Mouse (Mus musculus): ENCODE results near the gene Grik4.
A peak's percentile ranks its signal among the peaks of the same experiment; 100 is the strongest.
"Not testable (repeated sequence)": the region's sequence is repeated elsewhere in the genome, so short reads cannot be mapped to it uniquely, and the experiment has no call there.

Gene Grik4

DNA sequence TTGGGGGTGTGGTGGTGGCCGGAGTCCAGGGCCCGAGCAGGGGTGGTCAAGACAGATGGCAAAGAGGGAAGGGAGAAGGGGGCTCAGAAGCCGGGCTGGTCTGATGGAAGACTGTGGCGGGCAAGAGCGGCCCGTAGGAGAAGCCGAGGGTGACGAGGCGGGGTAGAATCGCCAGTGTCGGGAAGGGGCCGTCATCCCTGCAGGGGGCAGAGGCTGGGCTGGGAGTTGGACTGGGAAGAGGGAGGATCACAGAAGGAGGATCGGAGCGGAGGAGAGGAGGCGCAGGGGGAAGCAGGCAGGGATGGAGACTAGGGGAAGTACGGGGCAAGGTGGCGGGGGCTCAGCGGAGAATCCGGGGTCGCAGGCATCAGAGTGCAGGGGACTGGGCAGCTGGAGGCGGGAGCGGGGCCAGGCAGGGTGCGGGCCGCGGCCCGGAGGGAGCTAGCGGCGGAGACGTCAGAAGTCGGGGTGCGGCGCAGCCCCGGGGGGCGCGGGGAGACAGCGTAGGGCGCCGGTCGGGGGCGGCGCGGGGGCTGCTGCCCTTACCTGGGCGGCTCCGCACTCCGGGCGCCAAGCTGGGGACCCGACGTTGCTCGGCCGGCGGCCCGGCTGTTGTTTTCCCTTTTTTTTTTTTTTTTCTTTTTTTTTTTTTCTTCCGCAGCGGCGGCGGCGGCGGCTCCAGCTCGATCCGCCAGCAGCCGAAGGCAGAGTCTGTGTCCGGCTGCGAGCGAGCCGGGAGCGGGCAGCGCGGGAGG is at the start of gene Grik4:
Gene Grik4, minus strand, starts transcription at position 713 of the 755 bp plus-strand sequence.
- no peak for DNase-seq (ENCODE audit: low spot score in 2 of 2)

DNA sequence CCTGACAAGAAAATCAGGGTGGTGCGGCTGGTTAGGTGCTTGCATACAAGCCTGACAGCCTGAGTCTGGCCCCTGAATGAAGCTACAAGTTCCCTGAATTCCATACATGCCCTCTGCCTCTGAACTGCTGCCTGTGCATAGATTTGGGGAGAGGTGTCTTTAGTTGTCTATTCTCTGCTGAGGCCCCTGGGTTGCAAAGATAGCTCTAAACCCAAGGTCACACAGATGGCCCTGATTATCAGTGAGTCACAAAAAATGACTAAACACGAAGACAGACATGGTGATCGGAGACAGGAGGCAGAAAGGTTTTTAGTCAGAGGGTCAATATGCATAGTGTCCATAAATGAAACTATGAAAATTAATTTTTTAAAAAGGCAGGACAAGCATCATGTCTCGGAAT is 49.4 kb upstream of the Grik4 start:
- no peak for DNase-seq (ENCODE audit: low spot score in 2 of 2)

DNA sequence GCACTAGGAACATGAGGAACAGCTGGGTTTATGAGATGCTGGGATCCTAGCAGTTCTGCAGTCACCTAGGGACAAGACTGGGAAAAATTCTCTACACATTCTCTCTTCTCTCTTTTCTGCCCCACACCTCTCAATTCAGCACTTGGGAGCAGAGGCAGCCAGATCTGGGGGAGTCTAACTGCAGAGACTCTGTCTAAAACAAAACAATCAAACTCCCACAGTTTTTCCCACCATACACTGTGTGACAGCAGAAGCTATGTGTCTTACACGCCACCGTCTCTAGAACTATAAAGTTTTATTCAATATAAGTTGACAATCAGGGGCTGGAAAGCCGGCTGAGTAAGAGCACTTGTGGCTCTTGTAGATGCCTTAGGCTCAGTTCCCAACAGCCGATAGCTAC is 43.7 kb upstream of the Grik4 start:
- DNase-seq (ENCODE audit: low spot score in 2 of 2): no peak

DNA sequence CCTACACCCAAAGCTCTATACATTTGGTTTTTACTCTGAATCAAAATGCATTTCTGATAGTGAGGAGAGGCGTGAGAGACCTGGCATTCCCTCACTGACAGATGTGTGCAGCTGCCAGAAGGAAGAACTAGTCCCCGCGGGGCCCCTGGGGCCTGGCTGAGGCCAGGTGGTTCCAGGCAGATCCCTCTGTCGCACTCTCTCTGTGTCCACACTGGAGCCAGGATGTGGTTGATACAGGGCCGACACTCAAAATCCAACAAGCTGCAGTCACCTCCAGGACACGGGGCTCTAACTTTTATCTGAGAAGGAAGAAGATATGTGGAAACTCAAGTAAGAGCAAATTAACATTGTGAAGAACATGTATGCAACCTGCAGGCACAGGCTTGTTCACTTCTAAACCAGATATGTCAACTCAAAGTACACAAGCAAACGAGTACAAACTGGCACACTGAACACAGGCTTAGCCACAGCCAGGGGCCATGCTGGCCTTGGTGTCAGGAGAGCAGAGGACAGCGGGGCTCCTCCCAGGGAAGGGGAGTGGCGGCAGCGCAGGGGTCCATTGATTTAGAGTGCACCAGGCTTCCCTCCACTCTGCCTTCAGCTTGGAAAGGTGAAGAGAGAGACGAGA is 24.7 kb upstream of the Grik4 start:
- peak; percentile 53 to 59 for DNase-seq (ENCODE audit: low spot score in 2 of 2)

DNA sequence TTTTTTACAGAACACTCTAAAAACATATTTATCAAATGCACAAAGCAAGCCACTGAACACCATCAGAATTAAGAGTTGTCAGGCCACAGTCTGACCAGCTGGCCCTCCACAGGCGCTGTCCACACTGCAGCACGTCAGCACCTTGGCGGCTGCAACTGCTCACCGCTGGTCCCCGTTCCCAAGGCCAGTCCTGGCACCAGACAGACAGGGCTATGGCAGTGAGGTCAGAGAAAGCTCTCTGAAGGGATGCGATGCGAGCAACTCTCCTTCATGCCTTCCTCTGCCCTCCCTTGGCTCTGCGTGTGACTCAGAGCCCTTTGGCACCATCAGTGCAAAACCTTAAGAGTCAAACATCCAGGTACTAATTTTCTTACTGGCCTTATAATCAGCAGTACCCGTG is 23.4 kb upstream of the Grik4 start:
- DNase-seq (ENCODE audit: low spot score in 2 of 2): no peak

DNA sequence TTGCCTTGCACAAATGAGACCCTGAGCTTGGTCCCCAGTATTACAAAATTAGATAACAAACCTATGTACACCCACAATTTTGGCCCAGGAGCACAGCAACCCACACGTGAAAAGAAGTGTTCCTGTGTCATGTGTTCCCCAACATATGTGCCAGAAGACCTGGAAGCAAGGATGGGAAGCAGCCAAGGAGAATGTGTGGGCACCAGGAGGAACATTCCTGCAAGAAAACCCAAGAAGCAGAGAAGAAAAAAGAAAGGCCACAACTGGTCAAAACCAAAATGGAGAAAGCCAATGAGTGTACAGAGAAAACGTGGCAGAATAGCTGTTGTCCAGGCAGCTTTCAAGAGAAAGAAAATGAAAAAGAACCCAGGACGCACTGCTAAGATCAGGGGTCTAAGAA is 20.5 kb upstream of the Grik4 start:
- DNase-seq (ENCODE audit: low spot score in 2 of 2): not testable (repeated sequence)

DNA sequence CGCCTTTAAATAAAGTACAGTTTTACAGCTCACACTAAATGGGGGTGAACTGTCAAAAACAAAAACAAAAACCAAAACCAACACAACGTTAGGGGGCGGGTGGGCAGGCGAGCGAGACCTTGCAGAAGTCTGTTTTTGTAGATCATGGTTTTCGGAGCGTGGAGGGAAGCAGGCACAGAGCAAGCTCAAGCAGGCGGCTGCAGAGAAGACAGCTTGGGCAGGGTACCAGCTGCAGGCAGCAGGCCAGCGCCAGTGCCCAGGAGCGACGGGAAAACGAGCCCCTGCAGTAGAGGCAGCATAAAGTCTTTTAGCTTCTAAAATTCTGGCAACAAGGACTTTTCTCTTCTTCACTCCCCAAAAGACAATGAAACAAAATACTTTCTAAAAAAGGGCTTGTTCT is 20.1 kb upstream of the Grik4 start:
- no peak for DNase-seq (ENCODE audit: low spot score in 2 of 2)

DNA sequence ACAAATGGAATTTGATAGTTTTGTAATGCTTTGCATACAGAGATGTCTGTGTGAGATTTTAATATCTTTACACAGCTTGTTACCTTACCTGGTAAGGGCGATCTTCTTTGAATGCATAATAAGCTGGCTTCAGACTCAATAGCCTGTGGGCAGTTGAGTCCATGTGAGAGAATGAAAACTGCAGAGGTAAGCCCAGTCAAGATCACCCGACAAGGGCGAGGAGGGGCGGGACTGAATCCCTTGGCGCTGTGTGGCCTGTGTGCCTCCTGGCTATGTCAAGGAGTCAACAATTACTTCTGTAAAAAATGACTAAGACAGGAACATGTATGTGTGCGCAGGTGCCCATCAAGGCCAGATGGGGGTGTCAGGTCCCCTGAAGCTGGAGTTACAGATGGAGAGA is 18.2 kb upstream of the Grik4 start:
- no peak for DNase-seq (ENCODE audit: low spot score in 2 of 2)

DNA sequence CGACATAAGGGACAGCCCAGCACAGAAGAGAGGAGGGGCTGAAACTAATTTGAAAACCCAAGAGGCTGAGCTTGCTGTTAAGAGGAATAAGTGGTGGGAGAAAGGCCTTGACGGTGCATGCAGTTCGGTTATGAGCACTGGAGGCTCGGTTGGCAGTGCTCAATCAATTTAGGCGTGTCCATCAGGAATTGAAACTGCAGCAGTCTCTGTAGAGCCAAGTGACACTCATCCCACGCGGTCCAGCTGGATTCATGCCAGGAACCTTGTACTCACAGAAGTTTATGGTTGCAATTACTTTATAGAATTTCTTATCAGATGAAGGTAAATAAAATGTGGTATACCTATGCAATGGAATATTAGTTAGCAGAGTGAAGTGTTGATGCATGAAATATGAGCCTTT is 14.1 kb upstream of the Grik4 start:
- no peak for DNase-seq (ENCODE audit: low spot score in 2 of 2)

DNA sequence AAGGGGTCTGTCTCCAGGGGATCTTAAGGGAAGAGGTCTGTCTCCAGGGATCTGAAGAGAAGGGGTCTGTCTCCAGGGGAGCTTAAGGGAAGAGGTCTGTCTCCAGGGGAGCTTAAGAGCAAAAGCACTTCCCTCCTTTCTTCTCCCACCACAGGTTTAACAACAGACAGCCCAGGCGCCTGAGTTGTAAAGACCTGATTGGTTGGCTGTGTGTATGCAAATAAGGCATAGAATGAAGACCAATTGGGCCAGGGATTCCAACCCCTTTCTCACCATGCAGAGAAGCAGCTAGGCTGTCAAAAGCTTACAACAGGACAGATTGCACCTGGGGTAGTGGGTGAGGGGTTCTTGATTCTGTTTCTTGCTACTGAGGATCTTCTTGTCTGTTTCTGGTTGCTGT is 4.1 kb upstream of the Grik4 start:
- no peak for DNase-seq (ENCODE audit: low spot score in 2 of 2)

DNA sequence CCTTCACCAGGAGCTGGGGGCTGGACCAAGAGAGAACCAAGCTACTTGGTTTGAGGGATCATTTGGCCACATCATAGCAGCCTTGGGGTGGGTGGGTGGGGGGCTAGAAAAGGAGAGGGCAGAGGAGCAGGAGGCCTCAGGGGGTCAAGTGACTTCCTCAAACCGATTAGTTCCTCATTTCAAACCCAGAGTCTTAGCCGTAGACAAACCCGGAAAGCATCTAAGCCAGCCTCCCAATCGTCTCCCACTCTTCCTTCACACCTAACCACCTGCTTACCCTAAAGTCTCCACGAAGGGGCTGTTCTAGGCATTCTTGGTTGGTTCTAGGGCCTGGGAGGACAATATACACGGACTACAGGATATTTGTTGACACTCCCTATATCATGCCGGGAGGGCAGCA is 881 bp upstream of the Grik4 start:
- no peak for DNase-seq (ENCODE audit: low spot score in 2 of 2)

DNA sequence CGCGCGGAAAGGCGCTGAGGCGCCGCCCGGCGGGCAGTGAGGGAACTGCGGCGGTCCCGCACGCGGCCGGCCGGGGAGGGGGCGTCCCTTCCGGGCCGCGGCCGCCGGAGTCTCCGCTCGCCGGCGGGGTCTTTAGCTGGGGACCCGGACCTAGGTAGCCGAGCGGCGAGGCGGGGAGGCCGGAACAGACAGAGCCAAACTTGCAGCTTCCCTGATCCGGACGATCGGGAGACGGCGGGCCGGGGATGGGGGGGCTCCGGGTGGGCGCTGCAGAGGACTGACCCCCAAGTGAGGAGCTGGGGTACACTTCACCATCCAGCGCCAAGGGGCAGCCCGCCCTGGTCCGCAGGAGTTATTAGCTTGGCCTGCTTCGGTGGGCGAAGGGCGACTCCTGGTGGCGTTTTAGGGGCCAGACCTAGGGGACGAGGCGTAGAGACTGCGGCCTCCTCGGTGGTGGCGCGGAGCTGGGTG is 278 bp upstream of the Grik4 start:
- DNase-seq (ENCODE audit: low spot score in 2 of 2): peak; percentile 80 to 86

DNA sequence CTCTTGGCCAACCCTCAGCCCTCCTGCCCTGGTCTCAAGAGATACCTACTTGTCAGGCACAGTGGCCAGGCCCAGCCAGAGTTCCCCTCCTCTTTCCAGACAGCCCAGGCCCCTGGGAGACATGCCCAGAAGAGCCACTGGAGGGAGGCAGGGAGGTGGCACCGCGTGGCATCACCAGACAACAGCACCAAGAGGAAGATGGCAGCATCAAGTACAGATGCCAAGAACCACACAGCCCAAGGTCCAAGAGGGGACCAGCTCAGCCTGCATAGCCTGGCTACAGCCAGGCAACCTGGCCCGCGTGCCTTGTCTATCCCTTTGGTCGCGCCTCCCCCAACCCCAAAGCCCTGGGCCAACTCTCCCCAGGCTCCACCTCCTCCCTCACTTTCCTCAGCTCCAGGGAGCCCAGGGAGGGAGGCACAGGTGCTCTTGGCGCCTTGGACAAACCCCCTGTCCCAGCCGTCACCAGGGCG is 1.2 kb downstream of the Grik4 start:
- no peak for DNase-seq (ENCODE audit: low spot score in 2 of 2)

DNA sequence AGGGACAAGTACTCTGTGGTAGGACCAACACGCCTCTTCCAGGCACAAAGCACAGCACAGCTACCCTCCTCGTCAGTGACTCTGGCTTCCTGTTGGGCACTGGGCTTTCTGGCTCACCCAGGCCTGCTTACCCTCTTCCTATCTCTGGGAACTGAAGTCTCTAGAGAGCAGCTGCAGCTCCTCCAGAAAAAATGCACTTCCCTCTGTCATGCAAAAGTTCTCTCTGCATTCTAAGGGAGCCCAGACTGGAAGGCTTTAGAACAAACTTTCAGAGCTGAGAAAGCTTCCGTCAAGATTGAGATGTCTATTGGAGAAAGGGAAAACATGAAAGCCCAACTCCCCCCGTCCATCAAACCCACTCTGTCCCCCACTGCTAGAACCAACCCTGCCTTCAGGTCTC is 2.1 kb downstream of the Grik4 start:
- DNase-seq (ENCODE audit: low spot score in 2 of 2): no peak

DNA sequence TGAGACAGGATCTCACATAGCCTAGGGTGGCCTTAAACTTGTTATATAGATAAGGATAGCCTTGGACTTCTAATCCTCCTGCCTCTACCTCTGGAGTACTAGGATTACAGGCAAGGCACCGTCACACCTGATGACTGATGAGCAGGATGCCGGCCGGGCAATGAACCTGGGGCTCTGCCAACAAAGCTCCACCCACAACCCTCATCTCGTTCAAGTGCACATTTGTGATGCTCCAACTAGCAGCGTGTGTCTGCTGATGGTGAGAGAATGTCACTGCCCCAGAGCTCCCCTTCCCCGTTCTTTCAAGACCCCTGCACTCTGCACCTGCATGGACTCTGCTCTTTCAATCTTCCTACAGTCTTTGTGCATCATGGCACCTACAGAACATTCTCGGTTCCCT is 12.1 kb downstream of the Grik4 start:
- DNase-seq (ENCODE audit: low spot score in 2 of 2): no peak

DNA sequence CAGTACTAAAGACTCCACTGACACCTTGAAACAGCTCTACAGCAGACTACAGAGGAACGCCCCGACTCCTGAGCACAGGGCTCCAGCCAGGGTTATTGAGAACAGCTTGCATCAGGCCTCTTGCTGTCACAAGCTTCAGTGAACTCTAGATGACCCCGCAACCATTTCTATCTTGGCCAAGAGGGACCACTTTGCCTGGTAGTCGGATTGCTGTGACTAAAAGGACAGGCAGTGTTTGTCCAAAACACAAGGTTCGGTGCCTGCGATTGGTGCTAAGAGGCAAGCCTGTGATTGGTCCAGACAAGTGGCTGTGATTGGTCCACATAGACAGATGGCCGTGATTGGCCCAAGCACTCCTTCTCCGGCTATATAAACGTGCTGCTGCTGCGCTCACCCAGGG is 16.8 kb downstream of the Grik4 start:
- DNase-seq (ENCODE audit: low spot score in 2 of 2): no peak

DNA sequence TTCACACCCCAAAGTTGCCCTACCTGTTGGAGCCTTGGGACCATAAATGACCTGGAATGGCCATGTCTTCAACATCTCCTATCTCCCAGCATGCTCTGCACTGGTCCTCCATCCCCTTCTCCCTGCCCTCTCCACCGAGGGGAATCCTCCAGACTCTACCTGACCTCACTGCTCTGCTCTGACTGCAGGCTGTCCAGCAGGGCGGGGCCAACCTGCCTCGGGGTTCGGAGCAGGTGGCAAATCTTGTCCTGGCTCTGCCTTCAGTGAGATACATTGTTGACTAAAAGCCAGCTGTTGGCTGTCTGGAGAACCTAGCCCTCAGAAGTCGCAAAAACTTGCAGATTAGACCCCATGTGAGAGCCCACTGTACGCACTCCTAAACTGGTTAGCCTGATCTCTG is 17.7 kb downstream of the Grik4 start:
- DNase-seq (ENCODE audit: low spot score in 2 of 2): no peak

DNA sequence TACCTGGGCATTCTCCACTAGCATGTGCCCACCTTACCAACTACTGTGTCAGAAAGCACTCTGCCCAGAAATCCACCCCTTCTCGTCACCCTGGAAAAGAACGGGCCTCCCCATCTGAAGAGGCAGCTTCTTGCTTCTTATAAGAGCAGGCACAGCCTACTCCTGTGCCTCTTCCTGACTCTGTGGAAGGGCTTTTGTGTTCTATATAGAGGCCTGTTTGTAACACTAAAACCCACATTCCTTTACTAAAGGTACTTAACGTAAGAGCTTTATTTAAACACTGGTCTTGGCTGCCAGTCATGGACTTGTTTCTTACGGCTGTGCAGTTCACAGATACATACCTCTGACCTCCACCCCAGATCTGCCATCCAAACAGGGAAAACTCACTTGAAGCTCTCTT is 22.5 kb downstream of the Grik4 start:
- no peak for DNase-seq (ENCODE audit: low spot score in 2 of 2)

DNA sequence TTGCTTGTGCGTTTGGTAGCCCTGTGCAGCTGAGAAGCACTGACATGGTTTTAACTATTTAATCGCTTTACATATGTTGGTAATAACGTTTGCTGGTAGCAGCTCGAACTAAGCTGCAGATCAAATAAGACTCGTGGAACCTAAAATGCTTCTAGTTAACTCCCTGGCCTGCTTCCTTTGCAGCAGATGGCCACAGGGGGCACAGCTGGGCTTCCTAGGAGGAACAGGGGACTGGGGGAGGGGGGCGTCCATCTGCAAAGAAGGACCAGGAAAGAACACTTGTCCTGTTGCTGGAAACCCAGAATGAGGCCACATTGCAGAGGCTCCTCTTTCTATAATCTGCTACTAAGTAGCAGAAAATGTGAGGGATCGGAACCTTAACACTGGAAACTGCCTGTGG is 24.1 kb downstream of the Grik4 start:
- no peak for DNase-seq (ENCODE audit: low spot score in 2 of 2)

DNA sequence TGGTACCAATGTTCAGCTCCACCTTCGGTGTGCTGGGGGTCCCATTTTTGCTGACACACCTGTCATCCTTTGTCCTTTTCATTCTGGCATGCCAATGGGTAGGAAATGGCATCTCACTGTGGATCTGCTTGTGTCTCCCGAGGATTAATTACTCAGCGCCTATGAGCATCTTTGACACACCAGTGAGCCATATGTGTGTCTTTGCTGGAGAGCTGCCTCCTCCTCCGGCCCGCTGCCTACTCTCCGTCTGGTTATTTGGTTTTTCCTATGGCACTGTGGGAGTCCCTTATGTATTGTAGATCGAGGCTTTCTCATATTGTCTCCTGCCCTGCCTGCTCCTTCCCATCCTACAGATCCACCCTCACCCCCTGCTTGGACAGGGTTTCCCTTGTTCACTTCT is 26.4 kb downstream of the Grik4 start:
- no peak for DNase-seq (ENCODE audit: low spot score in 2 of 2)

DNA sequence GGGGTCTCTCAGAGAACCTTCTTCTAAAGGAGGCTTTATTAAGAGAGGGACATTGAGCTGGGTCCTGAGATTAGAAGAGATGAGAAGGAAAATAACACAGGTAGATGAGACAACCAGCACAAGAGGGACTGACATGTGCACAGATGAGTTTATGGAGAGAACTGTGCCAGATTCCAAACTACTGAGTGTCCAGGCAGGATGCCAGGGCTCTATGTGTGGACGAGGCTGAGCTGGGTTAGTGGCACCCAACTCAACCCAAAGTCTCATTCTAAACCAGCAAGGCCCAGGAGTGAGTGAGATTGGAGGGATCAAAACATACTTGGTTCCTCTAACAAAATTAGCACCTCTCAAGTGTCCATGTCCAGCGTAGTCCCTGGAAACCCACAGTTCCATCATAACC is 31.1 kb downstream of the Grik4 start:
- no peak for DNase-seq (ENCODE audit: low spot score in 2 of 2)

DNA sequence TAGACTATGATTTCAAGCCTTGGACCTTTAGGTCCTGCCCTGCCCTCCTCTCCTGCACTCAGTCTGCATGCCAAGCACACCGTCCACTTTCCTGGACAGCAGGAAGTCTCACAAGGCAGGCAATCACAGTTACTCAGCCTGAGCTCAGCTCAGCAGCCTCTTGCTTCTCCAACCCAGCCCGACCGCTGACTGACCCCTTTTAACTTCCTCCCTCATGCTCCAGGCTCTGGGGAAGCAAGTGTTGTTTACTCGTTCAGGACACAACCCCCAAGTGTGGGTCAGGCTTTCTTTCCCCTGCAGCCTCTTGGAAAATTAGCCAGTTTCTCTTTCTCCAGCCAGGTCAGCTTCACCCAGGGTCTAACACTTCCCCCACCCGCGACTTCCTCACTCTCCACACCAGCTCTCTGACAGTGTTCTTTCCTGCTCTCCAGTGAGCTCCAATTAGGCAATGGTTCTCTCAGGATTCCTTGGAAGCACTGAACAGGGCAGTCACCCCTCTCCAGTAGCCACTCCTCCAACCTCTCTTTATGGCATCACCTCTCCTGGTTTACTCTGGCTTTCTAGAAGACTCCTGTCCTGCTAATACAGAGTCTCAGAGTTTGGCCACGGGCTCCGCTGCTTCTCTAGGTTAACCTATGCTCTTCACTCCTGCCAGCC is 35.5 kb downstream of the Grik4 start:
- peak in 1 of 2 experiments; percentile 4 for DNase-seq (ENCODE audit: low spot score in 2 of 2)

DNA sequence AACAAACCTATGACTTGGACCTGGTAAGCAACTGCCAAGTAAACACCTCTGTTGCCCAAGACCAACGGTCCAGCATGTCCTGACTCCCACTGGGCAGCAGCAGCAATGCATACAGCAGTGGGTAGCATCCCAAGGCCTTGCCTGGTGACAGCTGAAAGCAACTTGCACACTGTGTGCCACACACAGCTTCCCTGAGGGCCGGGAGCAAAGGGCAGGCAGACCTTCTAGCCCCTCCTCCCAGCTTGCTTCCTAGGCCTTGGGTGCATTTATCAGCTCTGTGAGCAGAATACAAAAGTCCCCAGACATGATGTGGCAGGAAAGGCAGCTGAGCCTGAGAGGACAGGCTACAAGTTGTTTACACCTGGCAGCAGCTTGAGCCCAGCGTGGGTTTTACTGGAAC is 37.3 kb downstream of the Grik4 start:
- DNase-seq (ENCODE audit: low spot score in 2 of 2): no peak
